Mouse (Mus musculus) ovary, postnatal 14 days (tissue): ENCODE measurements around the gene Git1.

ENCODE experiments used
- DNase-seq: peaks from one replicate; pipeline ENCODE4 v3.0.0; 2022; ENCODE audit warnings: low spot score

Git1 gene

GRCm38 (mm10) chr11:77483510-77484255 is 9.7 kb upstream of the Git1 start:
- no peak for DNase-seq

DNA sequence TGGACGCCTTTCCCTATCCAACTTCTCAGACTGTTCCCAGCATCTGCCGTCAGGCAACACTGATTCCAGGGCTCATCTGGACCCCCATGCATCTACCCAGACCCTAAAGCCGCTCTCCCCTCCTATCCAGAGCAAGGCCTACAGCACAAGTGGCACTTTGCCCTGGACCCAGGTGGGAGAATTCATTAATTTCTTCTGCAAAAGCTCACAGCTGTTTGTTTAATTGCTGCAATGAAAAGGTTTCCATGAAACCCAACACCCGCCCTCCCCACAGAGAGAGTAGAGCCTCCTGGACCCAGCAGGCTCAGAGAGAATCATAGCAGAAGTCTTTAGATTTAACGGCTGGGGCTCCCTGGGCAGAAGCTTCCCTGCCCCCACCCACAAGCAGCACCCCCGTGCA is 8.1 kb upstream of the Git1 start:
- no peak for DNase-seq

DNA sequence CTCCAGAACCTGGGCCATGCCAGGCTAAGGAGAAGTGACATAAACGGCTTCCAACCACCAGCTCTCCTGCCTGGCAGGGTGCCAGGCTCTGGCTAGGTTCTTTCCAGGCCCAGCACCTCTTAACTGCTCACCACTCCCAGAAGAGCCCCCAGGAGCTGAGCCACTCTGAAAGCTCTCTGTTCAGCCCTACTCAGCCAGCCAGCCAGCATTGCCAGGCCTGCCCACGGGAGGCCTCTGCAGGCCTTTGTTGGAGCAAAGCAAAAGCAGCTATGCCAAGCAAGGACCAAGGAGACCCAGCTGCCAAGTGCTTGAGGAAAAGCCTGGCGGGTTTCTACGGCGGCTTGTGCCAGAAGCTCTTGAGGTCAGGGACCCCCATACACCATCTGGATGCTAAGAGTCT is 6.6 kb upstream of the Git1 start:
- DNase-seq, result no peak

- no peak for DNase-seq
These were observed 4.4 kb upstream of the Git1 start for GRCm38 (mm10) chr11:77488771-77489581.

DNA sequence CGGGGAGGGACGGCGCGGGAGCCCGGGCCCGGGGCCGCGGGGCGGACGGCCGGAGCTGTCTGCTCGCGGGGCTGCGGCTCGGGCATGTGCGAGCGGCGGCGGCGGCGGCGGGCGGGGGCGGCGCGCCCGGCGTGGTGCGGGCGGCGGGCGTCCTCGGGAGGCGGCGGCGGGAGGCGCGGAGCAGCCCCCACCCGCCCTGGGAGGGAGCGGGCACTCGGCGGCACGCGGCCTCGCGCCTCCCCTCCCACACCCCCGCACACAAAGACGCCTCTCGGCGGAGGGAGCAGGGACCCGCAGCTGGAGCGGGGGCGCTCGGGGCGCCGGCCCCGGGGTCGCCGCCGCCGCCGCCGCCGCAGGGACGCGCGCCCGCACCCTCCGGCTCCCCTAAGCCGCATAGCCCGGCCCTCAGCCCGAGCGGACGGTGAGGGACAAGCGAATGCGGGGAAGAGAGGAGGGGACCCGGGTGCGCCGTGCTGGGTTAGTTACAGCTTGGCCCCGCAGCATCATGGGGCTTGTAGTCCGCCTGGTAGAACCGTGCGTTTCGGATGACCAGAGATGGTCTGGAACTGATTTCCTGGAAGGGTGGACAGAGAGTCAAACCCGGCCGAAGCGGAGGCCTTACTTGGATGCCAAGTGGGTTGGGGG is 3.6 kb upstream of the Git1 start, which contains the start of gene Ankrd13b:
TSS of gene Ankrd13b (minus strand) at position 88 of the 645 bp plus-strand sequence.
- no peak for DNase-seq

- DNase-seq, result no peak
These were observed 2.9 kb upstream of the Git1 start for GRCm38 (mm10) chr11:77490451-77490850.

- peak; percentile 93 for DNase-seq
These were observed 2.2 kb upstream of the Git1 start for GRCm38 (mm10) chr11:77491123-77491501.

GRCm38 (mm10) chr11:77491502-77492291 is 1.7 kb upstream of the Git1 start:
- DNase-seq, result no peak

DNA sequence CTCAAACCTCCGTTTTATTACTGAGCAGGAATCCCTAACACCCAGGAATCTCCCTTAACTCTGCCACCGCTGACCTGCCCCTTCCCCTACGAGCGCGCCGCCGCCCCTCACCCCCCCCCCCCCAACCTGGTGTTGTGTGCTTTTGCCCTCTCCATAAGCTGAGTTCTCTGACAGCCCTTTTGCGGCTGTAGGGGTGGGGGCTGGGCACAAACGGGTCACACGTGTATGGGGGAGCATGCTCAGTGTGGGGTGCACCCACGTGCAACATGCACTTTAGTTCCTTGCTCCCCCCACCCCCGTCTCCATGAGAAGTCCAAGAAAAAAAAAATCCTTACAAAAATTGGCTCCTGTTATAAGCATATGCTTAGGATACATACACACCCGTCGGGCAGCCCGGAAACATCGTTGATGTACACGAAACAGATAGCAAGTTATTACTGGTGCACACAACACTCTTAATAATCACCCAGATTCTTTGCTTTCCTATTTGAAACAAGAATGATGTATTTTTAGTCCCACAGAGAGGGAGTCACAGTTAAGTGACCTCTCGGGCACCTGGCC is 971 bp upstream of the Git1 start:
- DNase-seq, result no peak

DNA sequence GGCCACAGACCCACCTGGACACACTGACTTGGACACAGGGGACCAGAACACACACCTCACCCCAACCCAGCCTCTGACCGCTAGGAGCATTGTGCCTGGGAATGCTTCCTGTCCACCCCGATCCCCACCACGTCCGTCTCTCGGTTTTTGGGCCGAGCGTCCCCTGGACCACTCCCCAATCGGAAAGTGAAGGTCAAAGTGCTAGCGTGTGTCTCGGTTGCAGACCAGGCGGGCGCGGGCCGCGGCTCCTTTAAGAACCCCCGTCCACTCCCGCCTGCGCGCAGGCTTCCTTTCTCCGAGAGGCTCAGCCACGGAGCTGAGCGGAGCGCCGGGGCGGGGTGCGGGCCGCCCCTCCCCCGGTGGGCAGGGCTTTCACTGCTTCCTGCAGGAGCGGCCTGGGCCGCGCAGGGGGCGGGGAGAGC is 440 bp upstream of the Git1 start:
- peak; percentile 87 for DNase-seq

DNA sequence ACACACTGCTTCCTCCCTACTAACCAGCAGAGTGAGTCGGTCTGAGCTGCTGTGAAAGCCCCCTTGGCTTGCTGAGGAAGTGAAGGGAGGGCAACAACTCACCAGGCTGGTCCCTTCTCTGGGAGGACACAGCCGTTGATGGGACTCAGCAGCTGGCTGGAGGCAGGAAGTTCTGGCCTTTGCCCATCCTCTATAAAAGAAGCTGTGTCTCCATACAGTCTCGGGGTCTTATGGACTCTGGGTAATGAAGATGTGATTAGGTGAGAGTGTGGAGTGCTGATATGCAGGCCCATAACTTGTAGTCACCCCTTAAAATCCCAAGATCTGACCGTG is 948 bp downstream of the Git1 start:
- DNase-seq, result no peak

DNA sequence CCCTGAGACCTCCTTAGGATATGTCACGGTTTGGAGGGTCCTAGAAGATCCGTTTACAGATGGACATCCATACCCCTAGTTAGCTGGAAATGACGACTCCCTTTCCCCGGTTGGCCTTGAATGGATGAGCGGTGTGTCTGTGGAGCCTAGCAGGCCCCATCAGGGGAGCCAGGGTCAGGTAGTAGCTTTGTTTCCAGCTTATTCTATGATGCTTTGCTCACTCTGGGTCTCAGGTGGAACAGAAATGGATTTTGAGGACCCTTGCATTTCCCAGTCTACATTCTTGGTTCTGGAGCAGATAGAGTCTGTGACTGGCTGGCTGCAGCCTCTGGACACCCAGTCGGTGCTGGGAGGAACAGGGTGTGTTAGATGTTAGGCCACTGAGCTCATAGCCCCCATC is 1.4 kb downstream of the Git1 start:
- DNase-seq, result no peak

DNA sequence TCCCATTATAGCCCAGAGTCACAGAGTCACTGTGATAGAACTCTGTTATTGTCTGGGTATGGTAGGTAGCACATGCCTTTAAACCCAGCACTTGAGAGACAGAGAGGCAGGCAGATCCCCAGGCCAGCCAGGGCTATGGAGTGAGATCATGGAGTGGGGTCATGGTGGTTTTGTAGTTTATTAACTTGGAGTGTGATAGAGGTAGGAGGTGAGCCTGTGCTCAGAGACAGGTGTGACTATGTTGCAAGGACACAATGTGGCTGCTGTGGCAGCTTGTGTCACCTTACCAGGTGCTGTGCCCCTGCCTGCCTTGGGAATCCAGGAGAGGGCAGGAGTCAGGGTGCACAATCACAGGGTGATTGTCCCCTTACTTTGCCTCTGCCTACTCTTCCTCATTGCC is 2.1 kb downstream of the Git1 start:
- no peak for DNase-seq

GRCm38 (mm10) chr11:77497341-77497756 is 4.0 kb downstream of the Git1 start:
- DNase-seq, result no peak

DNA sequence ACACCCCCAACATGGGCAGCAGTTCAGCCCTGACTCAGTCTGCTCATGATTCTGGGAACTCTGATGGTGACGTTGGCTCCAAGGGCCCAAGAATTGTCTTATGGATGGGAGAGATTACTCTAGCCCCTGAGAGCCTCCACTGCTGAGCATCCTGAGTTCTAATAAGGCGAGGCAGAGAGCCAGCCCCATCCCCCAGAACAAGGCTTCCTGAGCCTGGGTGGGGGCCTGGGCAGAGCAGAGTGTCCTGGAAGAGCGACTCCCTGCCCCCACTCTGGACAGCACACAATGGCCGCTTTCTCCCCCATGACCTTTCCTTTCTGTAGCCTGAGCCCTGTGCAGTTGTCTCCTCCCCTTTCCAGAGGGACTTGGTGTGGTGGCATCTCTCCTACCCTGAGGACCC is 4.5 kb downstream of the Git1 start:
- DNase-seq, result no peak

DNA sequence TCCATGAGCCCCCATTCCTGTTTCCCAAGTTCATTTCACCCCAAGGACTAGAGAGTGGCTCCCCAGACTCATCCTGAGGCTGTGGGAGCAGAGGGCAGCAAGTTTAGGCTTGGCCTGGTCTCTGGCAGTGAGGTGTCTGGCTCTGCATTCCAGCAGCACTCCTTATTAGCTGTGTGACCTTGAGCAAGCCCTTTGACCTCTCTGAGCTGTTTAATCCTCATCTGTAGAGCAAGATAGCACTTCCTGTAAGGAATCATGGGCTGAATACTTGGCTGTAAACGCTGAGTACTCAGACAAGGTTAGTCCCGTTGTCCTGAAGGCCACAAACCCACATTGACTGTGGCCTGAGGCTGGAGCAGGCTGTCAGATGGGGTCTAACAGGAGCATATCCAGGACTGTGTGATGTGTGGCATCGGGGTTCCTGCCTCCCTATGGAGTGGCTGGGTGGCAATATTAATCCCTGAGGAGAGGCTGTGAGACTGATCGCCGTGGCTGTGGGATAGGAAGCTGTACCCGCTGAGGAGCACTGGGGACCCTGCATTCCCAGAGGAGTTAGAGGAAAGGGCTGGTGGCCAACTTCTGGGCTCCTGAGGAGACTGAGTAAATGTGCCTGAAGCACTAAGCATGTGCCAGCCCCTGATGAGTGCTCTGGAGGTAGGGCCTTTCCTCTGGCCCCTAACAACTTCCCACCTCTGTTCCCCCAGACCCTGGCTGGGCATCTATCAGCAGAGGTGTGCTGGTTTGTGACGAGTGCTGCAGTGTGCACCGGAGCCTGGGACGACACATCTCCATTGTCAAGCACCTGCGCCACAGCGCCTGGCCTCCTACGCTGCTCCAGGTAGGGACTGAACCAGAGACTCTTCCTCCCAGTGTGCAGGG is 5.1 kb downstream of the Git1 start:
- DNase-seq, result no peak

DNA sequence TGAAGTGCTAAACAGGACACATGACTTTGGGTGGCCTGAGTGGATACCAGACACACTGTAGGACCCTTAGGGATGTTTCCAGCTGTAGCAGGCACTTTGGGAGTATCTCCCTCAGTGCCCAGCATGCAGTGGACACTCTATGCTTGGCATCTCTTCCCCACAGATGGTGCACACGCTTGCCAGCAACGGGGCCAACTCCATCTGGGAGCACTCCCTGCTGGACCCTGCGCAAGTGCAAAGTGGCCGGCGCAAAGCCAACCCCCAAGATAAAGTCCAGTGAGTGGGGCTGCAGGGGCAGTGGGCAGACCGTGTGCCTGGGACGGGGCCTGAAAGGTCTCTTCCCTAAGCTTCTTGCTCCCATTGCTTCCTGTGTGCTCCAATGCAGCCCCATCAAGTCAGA is 6.0 kb downstream of the Git1 start:
- DNase-seq, result no peak

DNA sequence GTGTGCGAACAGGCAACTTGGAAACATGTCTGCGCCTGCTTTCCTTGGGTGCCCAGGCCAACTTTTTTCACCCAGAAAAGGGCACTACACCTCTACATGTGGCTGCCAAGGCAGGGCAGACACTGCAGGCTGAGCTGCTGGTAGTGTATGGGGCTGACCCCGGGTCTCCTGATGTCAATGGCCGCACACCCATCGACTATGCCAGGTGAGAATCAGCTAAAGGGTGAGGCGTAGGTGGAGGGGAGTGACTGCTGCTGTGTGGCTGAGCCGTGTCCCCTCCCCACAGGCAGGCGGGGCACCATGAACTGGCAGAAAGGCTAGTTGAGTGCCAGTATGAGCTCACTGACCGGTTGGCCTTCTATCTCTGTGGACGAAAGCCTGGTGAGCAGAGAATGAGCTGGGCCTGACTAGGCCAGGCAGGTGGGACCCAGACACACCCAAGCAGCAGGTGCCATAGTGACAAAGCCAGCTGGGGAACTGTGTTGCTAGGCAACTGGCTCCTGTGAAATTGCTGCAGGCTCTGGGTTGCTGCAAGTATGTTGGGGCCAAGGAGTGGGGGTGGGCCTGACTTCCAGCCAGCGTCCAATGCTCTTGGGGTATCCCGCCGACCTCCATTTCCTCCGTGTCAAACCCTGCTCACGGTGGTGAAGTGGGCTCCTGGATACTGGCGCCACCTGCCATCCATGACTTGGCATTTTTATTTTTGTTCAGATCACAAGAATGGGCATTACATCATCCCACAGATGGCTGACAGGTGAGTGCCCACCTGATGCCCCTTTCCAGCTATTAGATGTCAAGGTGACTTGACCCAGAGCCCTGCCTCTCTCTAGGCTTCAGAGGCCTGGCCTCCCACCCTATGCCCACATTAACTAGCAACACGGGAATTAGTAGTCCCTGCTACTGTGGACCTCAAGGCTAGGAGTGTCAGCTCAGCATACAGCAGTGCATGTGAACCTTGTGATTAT is 7.3 kb downstream of the Git1 start:
- DNase-seq, result no peak

- DNase-seq, result no peak
These were observed 8.0 kb downstream of the Git1 start for GRCm38 (mm10) chr11:77501392-77501791.

- DNase-seq, result no peak
These were observed 8.6 kb downstream of the Git1 start for GRCm38 (mm10) chr11:77501971-77502370.
